Mouse (Mus musculus) lung, embryonic 14.5 days (tissue): ENCODE measurements around the gene Adi1. TPM values are rescaled to one million over a fixed set of nuclear protein-coding genes. Genes with fewer than 3 reads are reported as not detected.

Experiments used
- ATAC-seq: fragments of 200-750 bp; cut with Nextera tagmentation; 2 replicates; pipeline ENCODE4 v1.8.0; 2017; ENCODE audit warnings: mild to moderate bottlenecking, moderate TSS enrichment, moderate library complexity; ENCODE audit not compliant: insufficient read depth
- DNase-seq: peaks from one replicate; pipeline ENCODE4 v3.0.0-alpha.2; 2015
- H3K27ac ChIP-seq: fragments of 300-500 bp; sonication (generic); 2 replicates; pipeline ENCODE4 v1.5.1; 2014; ENCODE audit warnings: low read depth, mild to moderate bottlenecking, moderate library complexity
- H3K27me3 ChIP-seq: fragments of 300-500 bp; sonication (generic); 2 replicates; pipeline ENCODE4 v1.6.1; 2014; ENCODE audit warnings: low read length, control low read depth; ENCODE audit not compliant: insufficient read depth
- H3K36me3 ChIP-seq: fragments of 300-500 bp; sonication (generic); 2 replicates; pipeline ENCODE4 v1.6.1; 2014; ENCODE audit warnings: control low read depth; ENCODE audit not compliant: insufficient read depth
- H3K4me1 ChIP-seq: fragments of 300-500 bp; sonication (generic); 2 replicates; pipeline ENCODE4 v1.6.1; 2014; ENCODE audit warnings: antibody characterized with exemption, control low read depth; ENCODE audit not compliant: insufficient read depth
- H3K4me2 ChIP-seq: fragments of 300-500 bp; sonication (generic); 2 replicates; pipeline ENCODE4 v1.6.1; 2014; ENCODE audit warnings: mild to moderate bottlenecking
- H3K4me3 ChIP-seq: fragments of 300-500 bp; sonication (generic); 2 replicates; pipeline ENCODE4 v1.5.1; 2014; ENCODE audit warnings: low read depth, low read length
- H3K9ac ChIP-seq: fragments of 300-500 bp; sonication (generic); 2 replicates; pipeline ENCODE4 v1.6.1; 2014
- H3K9me3 ChIP-seq: fragments of 300-500 bp; sonication (generic); 2 replicates; pipeline ENCODE4 v1.6.1; 2016; ENCODE audit warnings: low read depth, low read length, control low read depth
- CTCF ChIP-seq: IDR thresholded peaks from 2 replicates; pipeline ENCODE4 v1.5.1; 2016; ENCODE audit warnings: antibody characterized with exemption, low read depth
- WGBS: fragments of 180-500 bp; shearing (Covaris S2); extraction: QIAGEN DNeasy Blood & Tissue Kit; methylation state at CpG from one replicate; pipeline ENCODE4 v1.1.7; 2014; 5-methylcytosine and 5-hydroxymethylcytosine counted together
- polyA plus RNA-seq: library from polyadenylated mRNA; unstranded; fragments of >200 nt; fragmentation: Nextera tagmentation; extraction: Ambion mirVana; gene quantifications from 2 replicates; pipeline ENCODE4 v1.2.1, GENCODE M21; 2014

Gene Adi1
- polyA plus RNA-seq, 1 experiment from 2014 or later = 80.8 TPM

DNA sequence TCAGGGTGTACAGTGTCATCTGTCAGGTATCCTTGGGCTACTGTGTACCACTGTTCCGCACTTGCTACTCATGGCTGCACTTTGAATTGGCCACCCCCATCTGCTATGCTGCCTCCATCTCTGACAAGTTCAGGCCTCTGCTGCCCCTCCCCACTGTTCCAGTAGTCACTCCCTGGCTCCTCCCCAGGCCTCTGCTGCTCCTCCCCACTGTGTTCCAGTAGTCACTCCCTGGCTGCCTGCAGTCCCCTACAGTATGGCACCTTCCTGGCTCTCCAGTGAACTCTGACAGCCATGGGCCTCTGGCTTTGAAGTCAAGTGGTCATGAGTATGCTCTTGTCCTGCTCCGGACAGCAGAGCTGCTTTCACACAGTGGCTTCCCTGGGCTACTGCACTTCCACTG lies 19.2 kb downstream of the Adi1 start:
- no peak overlapping the region for H3K27ac ChIP-seq
- peaks cover 56% of the 10 kb centered on the region for H3K36me3 ChIP-seq
- no peak overlapping the region for H3K9ac ChIP-seq
- no peak overlapping the region for H3K4me3 ChIP-seq
- H3K27me3 ChIP-seq = no peaks in the 10 kb centered on the region
- no peaks in the 10 kb centered on the region for H3K4me1 ChIP-seq
- peak; percentile 62 for DNase-seq
- H3K4me2 ChIP-seq = no peak overlapping the region
- ATAC-seq = peak; percentile 85
- H3K9me3 ChIP-seq = no peaks in the 10 kb centered on the region
- TF ChIP-seq CTCF = no peak
- 17% methylated on average over 2 of the region's 2 CpGs for WGBS

DNA sequence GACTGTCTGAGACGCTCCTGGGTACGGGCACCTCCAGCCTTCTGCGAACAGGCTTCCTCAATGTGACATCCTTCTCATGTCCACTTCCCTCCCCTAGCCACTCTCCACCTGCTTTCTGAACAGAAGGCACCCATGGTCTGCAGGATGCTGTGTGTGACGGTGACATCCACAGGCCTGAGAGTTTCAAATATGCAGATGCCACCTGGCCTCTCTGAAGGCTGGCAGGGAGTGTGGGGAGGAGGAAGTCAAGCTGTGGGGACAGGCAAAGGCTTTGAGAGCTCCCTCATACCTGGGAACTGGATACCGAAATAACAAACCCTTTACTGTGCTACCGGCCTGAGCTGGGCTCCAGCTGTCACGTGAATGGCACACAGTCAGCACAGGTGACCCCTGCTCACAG lies 19.7 kb downstream of the Adi1 start:
- WGBS = 70% methylated on average over 7 of the region's 7 CpGs
- Histone ChIP-seq H3K27me3 (no peaks in the 10 kb centered on the region), H3K4me3 (no peak overlapping the region), H3K4me1 (no peaks in the 10 kb centered on the region), H3K4me2 (no peak overlapping the region), H3K9ac (no peak overlapping the region), H3K27ac (no peak overlapping the region), H3K9me3 (no peaks in the 10 kb centered on the region), H3K36me3 (peaks cover 50% of the 10 kb centered on the region)
- ATAC-seq (no peak; the same call in 1 of the 2 replicates), DNase-seq (no peak)
- no peak for TF ChIP-seq CTCF

GRCm38 (mm10) chr12:28697821-28698595 lies 23.0 kb downstream of the Adi1 start:
- Histone ChIP-seq H3K4me3 (no peak overlapping the region), H3K36me3 (peaks cover 23% of the 10 kb centered on the region), H3K9ac (no peak overlapping the region), H3K4me2 (no peak overlapping the region), H3K27me3 (no peaks in the 10 kb centered on the region), H3K27ac (no peak overlapping the region), H3K4me1 (no peaks in the 10 kb centered on the region), H3K9me3 (no peaks in the 10 kb centered on the region)
- 63% methylated on average over 14 of the region's 14 CpGs for WGBS
- TF ChIP-seq CTCF = no peak
- DNase-seq (no peak), ATAC-seq (no peak)

DNA sequence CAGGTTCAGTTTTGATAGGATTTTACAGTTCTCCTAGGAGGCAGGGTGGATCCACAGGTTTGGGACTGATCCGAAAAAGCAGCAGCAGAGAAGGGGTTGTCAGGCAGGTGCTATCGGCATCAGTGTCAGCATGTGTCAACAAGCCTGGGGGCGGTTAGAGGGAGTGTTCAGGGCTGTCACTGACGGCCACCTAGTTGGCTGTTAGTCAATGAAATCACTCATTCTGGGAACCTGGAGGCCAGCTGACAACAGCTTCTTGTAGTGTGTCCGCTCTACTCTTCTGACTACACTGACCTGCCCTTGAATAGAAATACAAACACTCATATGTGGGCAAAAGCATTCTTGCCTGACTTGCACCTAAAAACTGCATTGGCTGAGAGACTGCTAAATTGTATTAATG lies 24.1 kb downstream of the Adi1 start:
- H3K27me3 ChIP-seq = no peaks in the 10 kb centered on the region
- no peak overlapping the region for H3K9ac ChIP-seq
- no peaks in the 10 kb centered on the region for H3K4me1 ChIP-seq
- H3K4me2 ChIP-seq = no peak overlapping the region
- H3K27ac ChIP-seq = no peak overlapping the region
- no peaks in the 10 kb centered on the region for H3K9me3 ChIP-seq
- ATAC-seq (no peak), DNase-seq (no peak)
- H3K36me3 ChIP-seq = peaks cover 25% of the 10 kb centered on the region; the same call in 1 of the 2 replicates
- 50% methylated on average over 5 of the region's 5 CpGs for WGBS
- H3K4me3 ChIP-seq = no peak overlapping the region
- no peak for TF ChIP-seq CTCF

DNA sequence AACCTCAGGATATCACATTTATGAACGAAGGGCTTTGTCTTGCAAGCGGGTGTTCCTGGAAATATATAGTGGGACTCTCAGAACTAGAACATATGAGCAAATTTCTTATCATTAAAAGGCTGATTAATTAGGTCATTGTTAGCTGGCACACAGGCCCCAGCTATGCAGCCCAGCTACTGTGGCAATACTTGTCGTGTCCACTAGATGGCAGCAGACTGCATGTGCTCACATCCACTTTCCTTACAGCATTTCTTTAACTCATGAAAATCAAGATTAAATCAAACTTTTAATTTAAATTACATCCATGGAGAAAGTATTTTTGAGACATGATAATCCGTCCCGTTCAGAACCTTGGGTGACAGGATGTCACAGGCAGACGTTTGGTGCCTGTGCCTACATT lies 24.6 kb downstream of the Adi1 start:
- Histone ChIP-seq H3K27me3 (no peaks in the 10 kb centered on the region), H3K9me3 (no peaks in the 10 kb centered on the region), H3K27ac (no peak overlapping the region), H3K4me3 (no peak overlapping the region), H3K9ac (no peak overlapping the region), H3K4me1 (no peaks in the 10 kb centered on the region), H3K4me2 (no peak overlapping the region), H3K36me3 (peaks cover 25% of the 10 kb centered on the region; the same call in 1 of the 2 replicates)
- ATAC-seq (no peak), DNase-seq (peak; percentile 92)
- WGBS = 10% methylated on average over 6 of the region's 6 CpGs
- peak; percentile 97 for TF ChIP-seq CTCF

- 0 out of 2 replicates have a peak overlapping the region, but pooled peaks have one; percentile 33 for H3K27ac ChIP-seq
- H3K4me3 ChIP-seq = no peak overlapping the region
- DNase-seq (no peak), ATAC-seq (peak; percentile 32; the same call in 1 of the 2 replicates)
- H3K27me3 ChIP-seq = no peaks in the 10 kb centered on the region
- no peak overlapping the region; the same call in 1 of the 2 replicates for H3K9ac ChIP-seq
- H3K4me2 ChIP-seq = no peak overlapping the region
- 25% methylated on average over 3 of the region's 3 CpGs for WGBS
- peaks cover 25% of the 10 kb centered on the region; the same call in 1 of the 2 replicates for H3K36me3 ChIP-seq
- no peaks in the 10 kb centered on the region for H3K4me1 ChIP-seq
- H3K9me3 ChIP-seq = no peaks in the 10 kb centered on the region
- no peak for TF ChIP-seq CTCF
Measured at GRCm38 (mm10) chr12:28700101-28700511, 25.1 kb downstream of the Adi1 start.

- no peak for ATAC-seq
- Histone ChIP-seq H3K36me3 (peaks cover 22% of the 10 kb centered on the region; the same call in 1 of the 2 replicates), H3K4me3 (no peak overlapping the region), H3K9me3 (no peaks in the 10 kb centered on the region), H3K9ac (no peak overlapping the region), H3K27ac (no peak overlapping the region), H3K4me1 (no peaks in the 10 kb centered on the region), H3K27me3 (no peaks in the 10 kb centered on the region), H3K4me2 (no peak overlapping the region)
- WGBS = 68% methylated on average over 19 of the region's 19 CpGs
- TF ChIP-seq CTCF = no peak
- no peak for DNase-seq
Measured at GRCm38 (mm10) chr12:28700561-28701025, 25.6 kb downstream of the Adi1 start.
